Mouse (Mus musculus) limb, embryonic 10.5 days (tissue): Measurements from ENCODE around the gene Gm20883. TPM values are rescaled to one million over a fixed set of nuclear protein-coding genes. Genes with fewer than 3 reads are reported as not detected.
"Not testable (repeated sequence)": the region's sequence is repeated elsewhere in the genome, so short reads cannot be mapped to it uniquely, and the experiment has no call there.

ENCODE experiments used
- DNase-seq: peaks from one replicate; pipeline ENCODE4 v3.0.0-alpha.2; 2017; ENCODE audit warnings: low spot score
- H3K27ac ChIP-seq: fragments of 300-500 bp; sonication (generic); 2 replicates; pipeline ENCODE4 v1.5.1; 2016; ENCODE audit warnings: mild to moderate bottlenecking
- H3K27me3 ChIP-seq: fragments of 300-500 bp; sonication (generic); 2 replicates; pipeline ENCODE4 v1.6.1; 2016; ENCODE audit warnings: low read depth, mild to moderate bottlenecking; ENCODE audit not compliant: poor library complexity, severe bottlenecking
- H3K36me3 ChIP-seq: fragments of 300-500 bp; sonication (generic); 2 replicates; pipeline ENCODE4 v1.6.1; 2016; ENCODE audit warnings: mild to moderate bottlenecking, moderate library complexity
- H3K4me1 ChIP-seq: fragments of 300-500 bp; sonication (generic); 2 replicates; pipeline ENCODE4 v1.6.1; 2016
- H3K4me3 ChIP-seq: fragments of 300-500 bp; sonication (generic); 2 replicates; pipeline ENCODE4 v1.5.1; 2016; ENCODE audit warnings: mild to moderate bottlenecking, moderate library complexity
- H3K9me3 ChIP-seq: fragments of 300-500 bp; sonication (generic); replicated peaks from 2 replicates; pipeline ENCODE4 v1.6.1; 2016; ENCODE audit warnings: mild to moderate bottlenecking
- WGBS: fragments of 180-500 bp; shearing (Covaris S2); methylation state at CpG from one replicate; pipeline ENCODE4 v1.1.7; 2016; 5-methylcytosine and 5-hydroxymethylcytosine counted together
- polyA plus RNA-seq: library from polyadenylated mRNA; unstranded; fragments of >200 nt; fragmentation: Nextera tagmentation; extraction: Ambion mirVana; gene quantifications from 2 replicates; pipeline ENCODE4 v1.2.1, GENCODE M21; 2016

Gene Gm20883
- polyA plus RNA-seq: not detected in 2 replicates

DNA sequence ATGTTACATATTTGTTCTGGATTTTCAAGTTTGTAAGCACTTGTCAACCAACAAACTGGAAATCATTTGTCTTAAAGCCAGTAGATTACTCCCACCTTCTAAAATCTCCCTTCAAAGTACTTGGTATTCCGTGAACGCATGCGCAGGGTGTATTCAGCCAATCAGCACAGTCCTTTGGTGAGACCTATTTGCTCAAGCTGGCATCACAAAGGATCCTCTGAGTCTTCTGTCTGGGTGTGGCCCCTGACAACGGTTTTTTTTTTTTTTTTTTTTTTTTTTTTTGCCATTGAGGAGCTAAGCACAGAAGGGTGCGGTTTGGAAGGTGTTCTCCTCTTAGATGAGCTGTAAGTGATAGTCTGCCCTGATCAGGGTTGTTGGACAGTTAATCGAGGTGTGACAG lies at the start of gene Gm20883:
Gene Gm20883, plus strand, starts transcription at position 301 of the 400 bp plus-strand sequence.
- WGBS: no CpG with 5 or more reads among the region's 6 CpGs
- not testable (repeated sequence) for H3K36me3 ChIP-seq, H3K27ac ChIP-seq, H3K9me3 ChIP-seq, H3K4me1 ChIP-seq, H3K4me3 ChIP-seq, H3K27me3 ChIP-seq, DNase-seq
